Mouse (Mus musculus) embryonic facial prominence, embryonic 13.5 days (tissue): ENCODE measurements around the gene Ooep. TPM values are rescaled to one million over a fixed set of nuclear protein-coding genes. Genes with fewer than 3 reads are reported as not detected.
A peak's percentile ranks its signal among the peaks of the same experiment; 100 is the strongest.
"Not testable (repeated sequence)": the region's sequence is repeated elsewhere in the genome, so short reads cannot be mapped to it uniquely, and the experiment has no call there.

Source experiments
- ATAC-seq: fragments of 200-750 bp; cut with Nextera tagmentation; 2 replicates; pipeline ENCODE4 v1.8.0; 2017; ENCODE audit warnings: low read depth; ENCODE audit not compliant: insufficient number of reproducible peaks, insufficient read depth, low FRiP score, low TSS enrichment
- H3K27ac ChIP-seq: fragments of 300-500 bp; sonication (generic); 2 replicates; pipeline ENCODE4 v1.5.1; 2015; ENCODE audit warnings: moderate library complexity, mild to moderate bottlenecking, inconsistent platforms
- H3K27me3 ChIP-seq: fragments of 300-500 bp; sonication (generic); 2 replicates; pipeline ENCODE4 v1.6.1; 2015; ENCODE audit warnings: mild to moderate bottlenecking, inconsistent platforms
- H3K36me3 ChIP-seq: fragments of 300-500 bp; sonication (generic); 2 replicates; pipeline ENCODE4 v1.6.1; 2015; ENCODE audit warnings: mild to moderate bottlenecking, inconsistent platforms
- H3K4me1 ChIP-seq: fragments of 300-500 bp; sonication (generic); 2 replicates; pipeline ENCODE4 v1.6.1; 2015; ENCODE audit warnings: inconsistent platforms
- H3K4me2 ChIP-seq: fragments of 300-500 bp; sonication (generic); 2 replicates; pipeline ENCODE4 v1.6.1; 2015; ENCODE audit warnings: moderate library complexity, mild to moderate bottlenecking, inconsistent platforms
- H3K4me3 ChIP-seq: fragments of 300-500 bp; sonication (generic); 2 replicates; pipeline ENCODE4 v1.5.1; 2015; ENCODE audit warnings: mild to moderate bottlenecking, inconsistent platforms
- H3K9ac ChIP-seq: fragments of 300-500 bp; sonication (generic); 2 replicates; pipeline ENCODE4 v1.6.1; 2015; ENCODE audit warnings: mild to moderate bottlenecking, inconsistent platforms
- H3K9me3 ChIP-seq: fragments of 300-500 bp; sonication (generic); 2 replicates; pipeline ENCODE4 v1.6.1; 2016; ENCODE audit warnings: inconsistent platforms
- WGBS: fragments of 180-500 bp; shearing (Covaris S2); methylation state at CpG from one replicate; pipeline ENCODE4 v1.1.7; 2015; ENCODE audit warnings: mixed read lengths; 5-methylcytosine and 5-hydroxymethylcytosine counted together
- polyA plus RNA-seq: library from polyadenylated mRNA; unstranded; fragments of >200 nt; fragmentation: Nextera tagmentation; extraction: Ambion mirVana; gene quantifications from 2 replicates; pipeline ENCODE4 v1.2.1, GENCODE M21; 2015

Gene Ooep
- polyA plus RNA-seq, 1 experiment from 2014 or later: 2.8 TPM

GRCm38 (mm10) chr9:78364701-78365100 is 13.8 kb downstream of the Ooep start:
- WGBS: 86% methylated on average over 6 of the region's 6 CpGs
- H3K27me3 ChIP-seq: no peaks in the 10 kb centered on the region
- no peak overlapping the region for H3K4me2 ChIP-seq
- no peak overlapping the region for H3K9ac ChIP-seq
- H3K27ac ChIP-seq: no peak overlapping the region
- no peaks in the 10 kb centered on the region for H3K36me3 ChIP-seq
- no peak overlapping the region for H3K4me3 ChIP-seq
- no peaks in the 10 kb centered on the region for H3K9me3 ChIP-seq
- no peak for ATAC-seq
- H3K4me1 ChIP-seq: no peaks in the 10 kb centered on the region

GRCm38 (mm10) chr9:78363374-78363773 is 15.2 kb downstream of the Ooep start:
- Histone ChIP-seq H3K27me3 (no peaks in the 10 kb centered on the region), H3K27ac (no peak overlapping the region), H3K9me3 (no peaks in the 10 kb centered on the region), H3K4me3 (no peak overlapping the region), H3K9ac (no peak overlapping the region), H3K4me1 (no peaks in the 10 kb centered on the region), H3K4me2 (no peak overlapping the region), H3K36me3 (no peaks in the 10 kb centered on the region)
- WGBS: 48% methylated on average over 6 of the region's 6 CpGs
- ATAC-seq: no peak

GRCm38 (mm10) chr9:78360484-78360872 is 18.0 kb downstream of the Ooep start:
- H3K36me3 ChIP-seq: no peaks in the 10 kb centered on the region
- H3K9me3 ChIP-seq: no peaks in the 10 kb centered on the region
- H3K9ac ChIP-seq: no peak overlapping the region
- H3K27ac ChIP-seq: no peak overlapping the region
- ATAC-seq: no peak
- no peaks in the 10 kb centered on the region for H3K4me1 ChIP-seq
- no peak overlapping the region for H3K4me2 ChIP-seq
- H3K4me3 ChIP-seq: no peak overlapping the region
- no peaks in the 10 kb centered on the region for H3K27me3 ChIP-seq
- 38% methylated on average over 2 of the region's 2 CpGs for WGBS

DNA sequence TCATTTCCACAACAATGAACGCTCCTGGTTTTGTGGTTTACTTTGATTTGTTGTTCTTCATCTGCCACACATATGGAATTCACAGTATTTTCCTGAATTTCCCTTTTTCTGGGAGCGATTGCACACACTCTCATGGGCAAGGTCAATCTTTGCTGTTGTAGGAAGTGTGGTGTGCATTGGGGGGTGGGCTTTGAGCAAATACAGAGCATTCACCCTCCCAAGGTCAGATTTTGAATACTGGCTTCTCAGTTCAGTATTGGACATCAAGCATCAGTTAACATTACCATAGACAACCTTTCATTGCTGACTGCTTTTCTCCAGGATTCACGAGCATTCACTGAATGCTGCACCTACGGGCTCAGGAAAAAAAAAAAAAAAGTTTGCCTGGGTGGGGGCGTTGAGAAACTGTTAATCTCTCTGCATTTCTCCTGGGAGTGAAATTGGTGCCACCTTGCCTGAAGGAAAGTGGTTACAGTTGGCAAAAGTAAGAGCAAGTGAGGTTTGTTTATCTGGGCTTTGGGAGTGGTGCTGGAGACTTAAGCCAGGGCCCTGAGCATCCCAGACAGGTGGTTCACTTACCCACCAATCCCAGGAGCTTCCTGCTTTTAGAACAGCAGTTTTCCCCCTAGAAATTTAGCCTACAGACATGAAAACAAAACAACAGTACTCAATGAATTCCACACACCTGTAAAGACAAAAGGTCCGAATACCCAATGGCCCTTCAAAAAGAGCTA is 18.6 kb downstream of the Ooep start:
- Histone ChIP-seq H3K27me3 (no peaks in the 10 kb centered on the region), H3K9ac (no peak overlapping the region), H3K4me3 (no peak overlapping the region), H3K27ac (no peak overlapping the region), H3K4me1 (no peaks in the 10 kb centered on the region), H3K4me2 (no peak overlapping the region), H3K9me3 (no peaks in the 10 kb centered on the region), H3K36me3 (no peaks in the 10 kb centered on the region)
- ATAC-seq: no peak
- 81% methylated on average over 6 of the region's 6 CpGs for WGBS

GRCm38 (mm10) chr9:78358053-78358452 is 20.5 kb downstream of the Ooep start:
- Histone ChIP-seq H3K9me3 (no peaks in the 10 kb centered on the region), H3K27me3 (no peaks in the 10 kb centered on the region), H3K4me3 (no peak overlapping the region), H3K27ac (no peak overlapping the region), H3K36me3 (no peaks in the 10 kb centered on the region), H3K4me2 (no peak overlapping the region), H3K9ac (no peak overlapping the region), H3K4me1 (no peaks in the 10 kb centered on the region)
- 14% methylated on average over 9 of the region's 9 CpGs for WGBS
- 0 out of 2 replicates have a peak, but pooled peaks have one; percentile 43 for ATAC-seq

DNA sequence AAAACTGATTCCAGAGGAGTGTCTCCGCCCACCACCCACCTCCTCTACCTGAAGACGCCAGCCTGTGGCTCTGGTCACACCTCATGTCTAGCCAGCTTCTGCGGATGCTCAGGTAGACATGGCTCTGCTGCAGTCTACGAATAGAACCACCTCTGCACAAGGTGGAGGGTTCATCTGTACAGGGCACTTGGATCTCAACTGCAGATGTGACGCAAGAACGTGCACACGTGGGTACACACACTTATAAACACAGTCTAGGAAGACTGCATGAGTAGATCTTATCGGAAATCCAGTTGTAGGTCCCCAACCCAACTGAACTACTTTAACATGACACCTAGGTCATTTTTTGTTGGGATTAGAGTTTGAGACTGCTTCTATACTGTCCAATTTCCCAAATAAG is 22.9 kb downstream of the Ooep start, which contains the start of gene Gsta2:
Gsta2 (minus strand) TSS at position 178 of the 400 bp plus-strand sequence.
- Histone ChIP-seq H3K4me2 (no peak within 1 kb of the TSS), H3K27ac (no peak within 1 kb of the TSS), H3K9me3 (no peaks in the 10 kb centered on the region), H3K4me3 (no peak within 1 kb of the TSS), H3K4me1 (no peaks in the 10 kb centered on the region), H3K9ac (no peak within 1 kb of the TSS), H3K36me3 (no peaks in the 10 kb centered on the region), H3K27me3 (no peaks in the 10 kb centered on the region)
- ATAC-seq: no peak
- 85% methylated on average over 8 of the region's 8 CpGs for WGBS

- H3K4me2 ChIP-seq: no peak overlapping the region
- no peaks in the 10 kb centered on the region for H3K9me3 ChIP-seq
- WGBS: 83% methylated on average over 11 of the region's 11 CpGs
- ATAC-seq: no peak
- H3K27me3 ChIP-seq: no peaks in the 10 kb centered on the region
- no peak overlapping the region for H3K27ac ChIP-seq
- no peak overlapping the region for H3K4me3 ChIP-seq
- H3K36me3 ChIP-seq: no peaks in the 10 kb centered on the region
- no peaks in the 10 kb centered on the region for H3K4me1 ChIP-seq
- no peak overlapping the region for H3K9ac ChIP-seq
These were observed 23.6 kb downstream of the Ooep start for GRCm38 (mm10) chr9:78354665-78355578.

DNA sequence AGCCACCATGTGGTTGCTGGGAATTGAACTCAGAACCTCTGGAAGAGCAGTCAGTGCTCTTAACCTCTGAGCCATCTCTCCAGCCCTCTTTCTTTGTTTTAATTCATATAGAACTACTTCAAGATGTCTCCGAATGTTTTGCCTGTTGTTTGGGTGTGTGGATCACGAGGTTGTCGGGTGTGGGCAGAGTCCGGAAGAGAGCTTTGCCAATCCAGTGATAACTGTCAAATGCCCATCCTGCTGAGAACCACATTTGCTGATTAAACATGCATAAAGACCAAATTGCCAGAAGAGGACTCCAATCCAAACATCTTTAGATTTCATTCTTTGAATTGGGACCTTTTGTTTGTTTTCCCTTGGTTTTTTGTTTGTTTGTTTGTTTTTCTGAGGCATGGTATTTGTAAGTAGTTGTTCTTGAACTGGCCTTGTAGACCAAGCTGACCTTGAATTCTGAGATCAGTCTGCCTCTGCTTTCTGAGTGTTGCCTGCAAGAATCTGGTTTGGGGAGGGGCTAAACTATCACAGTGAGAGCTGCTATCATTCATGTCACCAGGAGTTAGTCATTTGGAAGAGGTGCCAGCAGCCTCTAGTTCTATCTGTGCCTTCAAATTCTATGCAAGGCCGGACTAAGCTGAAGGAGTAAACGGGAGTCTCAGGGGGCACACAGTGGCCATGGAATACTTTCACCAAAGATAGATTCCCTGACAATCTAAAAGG is 26.9 kb downstream of the Ooep start:
- H3K9ac ChIP-seq: no peak overlapping the region
- H3K4me2 ChIP-seq: no peak overlapping the region
- H3K4me1 ChIP-seq: no peaks in the 10 kb centered on the region
- ATAC-seq: no peak
- H3K36me3 ChIP-seq: no peaks in the 10 kb centered on the region
- H3K4me3 ChIP-seq: no peak overlapping the region
- WGBS: 81% methylated on average over 6 of the region's 6 CpGs
- no peaks in the 10 kb centered on the region for H3K9me3 ChIP-seq
- no peaks in the 10 kb centered on the region for H3K27me3 ChIP-seq
- no peak overlapping the region for H3K27ac ChIP-seq

DNA sequence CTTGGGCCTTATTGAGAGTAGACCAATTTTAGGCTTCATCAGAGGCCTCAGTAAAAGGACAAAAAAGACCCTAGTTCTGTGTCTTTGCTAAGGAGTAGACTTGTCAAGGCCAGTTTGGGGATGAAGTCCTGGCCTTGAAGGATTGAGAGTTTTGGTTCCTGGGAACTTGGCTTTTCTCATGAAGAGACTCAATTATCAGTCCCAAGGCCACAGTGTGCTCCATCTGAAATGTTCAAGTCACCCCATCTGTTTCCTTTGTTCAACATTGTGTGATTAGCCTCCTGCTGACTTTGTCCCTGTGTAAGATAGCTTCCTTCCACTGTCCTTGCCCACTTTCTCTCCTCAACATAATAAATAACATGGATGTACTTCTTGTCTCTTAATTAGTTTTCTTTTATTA is 28.5 kb downstream of the Ooep start:
- not testable (repeated sequence) for H3K4me2 ChIP-seq, H3K27me3 ChIP-seq, H3K9ac ChIP-seq, H3K27ac ChIP-seq, ATAC-seq, H3K9me3 ChIP-seq, H3K4me1 ChIP-seq, H3K36me3 ChIP-seq, H3K4me3 ChIP-seq

DNA sequence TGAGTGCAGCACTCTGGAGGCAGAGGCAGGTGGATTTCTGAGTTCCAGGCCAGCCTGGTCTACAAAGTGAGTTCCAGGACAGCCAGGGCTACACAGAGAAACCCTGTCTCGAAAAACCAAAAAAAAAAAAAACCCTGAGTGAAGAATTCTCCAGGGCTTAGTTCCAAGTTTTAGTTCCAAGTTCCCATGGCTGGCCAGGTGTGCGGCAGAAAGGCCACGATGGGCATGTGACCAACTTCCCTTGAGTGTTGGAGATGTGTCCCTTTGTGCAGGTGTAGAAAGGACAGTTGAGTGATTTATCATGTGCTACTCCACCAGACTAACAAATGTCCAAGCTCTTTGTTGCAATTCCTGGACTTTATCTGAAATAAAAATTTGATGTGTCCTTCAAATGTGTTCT is 29.4 kb downstream of the Ooep start:
- WGBS: 86% methylated on average over 3 of the region's 3 CpGs
- not testable (repeated sequence) for H3K27ac ChIP-seq, H3K4me2 ChIP-seq, ATAC-seq, H3K9ac ChIP-seq, H3K9me3 ChIP-seq, H3K27me3 ChIP-seq, H3K4me3 ChIP-seq, H3K36me3 ChIP-seq, H3K4me1 ChIP-seq

- not testable (repeated sequence) for H3K27me3 ChIP-seq, ATAC-seq, H3K9ac ChIP-seq, H3K4me3 ChIP-seq, H3K4me1 ChIP-seq, H3K4me2 ChIP-seq, H3K27ac ChIP-seq, H3K9me3 ChIP-seq, H3K36me3 ChIP-seq
- WGBS: 53% methylated on average over 6 of the region's 6 CpGs
These were observed 30.1 kb downstream of the Ooep start for GRCm38 (mm10) chr9:78348206-78349004.
